Mouse (Mus musculus): ENCODE results near the gene Kat2b.

GRCm38 (mm10) chr17:53694039-53694438, 127.4 kb downstream of the Kat2b start:
- TF ChIP-seq ZNF384 (IDR thresholded peaks at IDR 0.05; ENCODE audit: low read depth, low read length) (no peak), MAFK (IDR thresholded peaks at IDR 0.05; ENCODE audit: insufficient read depth, low read depth, low read length) (no peak), HCFC1 (IDR thresholded peaks at IDR 0.05; ENCODE audit: borderline replicate concordance, insufficient read depth, low read length) (no peak)
